Mouse (Mus musculus) CD4-positive naive resting alpha-beta T cell, adult 76 days (primary cell): ENCODE results near the gene Ddx3x. TPM values are rescaled to one million over a fixed set of nuclear protein-coding genes. Genes with fewer than 3 reads are reported as not detected.

Source experiments
- total RNA-seq: library from RNA; stranded (reverse); gene quantifications from one replicate; pipeline ENCODE4 v1.2.4, GENCODE M21; 2023

Ddx3x gene
- total RNA-seq, result 393 TPM

DNA sequence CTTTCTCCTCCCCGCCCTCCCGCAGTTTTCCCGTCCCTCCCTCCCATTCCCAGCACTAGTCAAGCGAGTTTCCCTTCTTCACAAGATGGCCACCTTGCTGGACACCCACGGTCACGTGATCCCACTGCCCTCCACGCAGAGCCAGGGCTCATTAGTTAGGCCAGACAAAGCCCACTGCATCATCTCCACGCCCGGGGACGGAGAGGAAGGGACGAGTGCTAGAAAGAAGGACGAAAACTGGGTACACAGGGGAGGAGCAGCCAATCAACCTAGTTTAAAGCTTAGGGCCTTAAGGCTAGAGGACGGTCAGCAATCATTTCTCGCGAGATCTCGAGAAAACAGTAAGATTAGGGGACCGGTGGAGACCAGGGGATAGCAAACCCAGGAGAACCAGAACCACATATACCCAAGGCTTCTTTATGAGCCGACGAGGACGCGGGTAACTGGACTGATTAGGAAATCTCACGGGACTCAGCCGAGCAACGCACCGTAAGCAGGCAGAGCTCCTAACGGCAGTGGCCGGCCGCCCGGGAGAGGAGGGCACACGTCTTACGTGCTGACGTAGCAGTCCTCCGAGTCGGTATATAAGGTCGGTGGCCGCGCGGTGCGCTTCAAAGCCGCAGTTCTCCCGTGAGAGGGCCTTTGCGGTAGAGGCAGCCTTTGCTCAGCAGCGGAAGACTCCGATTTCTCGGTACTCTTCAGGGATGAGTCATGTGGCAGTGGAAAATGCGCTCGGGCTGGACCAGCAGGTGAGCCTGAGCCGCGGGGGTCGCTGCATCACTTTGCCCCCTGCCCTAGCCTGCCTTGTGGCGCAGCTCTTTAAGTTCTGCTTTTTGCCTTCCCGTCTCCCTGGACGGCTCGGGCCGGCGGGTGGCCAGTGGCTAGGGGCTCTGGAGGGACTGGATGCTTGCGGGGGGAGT is at the start of gene Ddx3x:
Ddx3x (plus strand) TSS at position 562 of the 920 bp plus-strand sequence.

Other genes starting within 250 kb of the Ddx3x start
- 150 TPM for gene Usp9x, start 209.5 kb upstream of the Ddx3x start, total RNA-seq
- 0.12 TPM for gene Nyx, start 185.1 kb downstream of the Ddx3x start, total RNA-seq